Mouse (Mus musculus) MEL (cell line): ENCODE results near the gene Adamtsl1. TPM values are rescaled to one million over a fixed set of nuclear protein-coding genes. Genes with fewer than 3 reads are reported as not detected.

Experiments
- DNase-seq: peaks from one replicate; pipeline ENCODE4 v3.0.0; 2011; ENCODE audit warnings: low read depth, low spot score
- H3K27ac ChIP-seq: 2 replicates; pipeline ENCODE4 v1.5.1; 2012; ENCODE audit warnings: low read depth, mild to moderate bottlenecking, control low read depth, low read length, moderate library complexity; ENCODE audit not compliant: control insufficient read depth
- H3K27me3 ChIP-seq, 2 experiments: fragments of 150-350 bp in 1 of 2; sonication (generic) in 1 of 2; 2 replicates each; pipeline ENCODE4 v1.6.1; 2012; ENCODE audit warnings: low read length in 2 of 2, mild to moderate bottlenecking in 2 of 2, improper control_type of control experiment in 1 of 2, moderate library complexity in 1 of 2; ENCODE audit not compliant: insufficient read depth in 2 of 2, control insufficient read depth in 1 of 2
- H3K36me3 ChIP-seq, 2 experiments: 2 replicates each; pipeline ENCODE4 v1.6.1; 2012 to 2014; ENCODE audit warnings: low read length in 2 of 2, improper control_type of control experiment in 1 of 2, inconsistent platforms in 1 of 2, mild to moderate bottlenecking in 1 of 2; ENCODE audit not compliant: insufficient read depth in 2 of 2, control insufficient read depth in 1 of 2
- H3K4me1 ChIP-seq, 2 experiments: fragments of 150-350 bp in 1 of 2; sonication (generic) in 1 of 2; 2 replicates each; pipeline ENCODE4 v1.6.1; 2012; ENCODE audit warnings: low read length in 2 of 2, improper control_type of control experiment in 1 of 2, mild to moderate bottlenecking in 1 of 2; ENCODE audit not compliant: insufficient read depth in 2 of 2, control insufficient read depth in 1 of 2
- H3K4me3 ChIP-seq, 2 experiments: fragments of 150-350 bp in 1 of 2; sonication (generic) in 1 of 2; 2 replicates each; pipeline ENCODE4 v1.5.1; 2012; ENCODE audit warnings: low read depth in 2 of 2, low read length in 2 of 2, mild to moderate bottlenecking in 2 of 2, moderate library complexity in 2 of 2, control low read depth in 1 of 2, improper control_type of control experiment in 1 of 2; ENCODE audit not compliant: control insufficient read depth in 1 of 2, insufficient read depth in 1 of 2
- H3K79me2 ChIP-seq: 2 replicates; pipeline ENCODE4 v1.6.1; 2012; ENCODE audit warnings: mild to moderate bottlenecking, low read length, moderate library complexity; ENCODE audit not compliant: control insufficient read depth, poor library complexity, insufficient read depth
- H3K9ac ChIP-seq: 2 replicates; pipeline ENCODE4 v1.6.1; 2012; ENCODE audit warnings: low read depth, mild to moderate bottlenecking, control low read depth, low read length, moderate library complexity; ENCODE audit not compliant: control insufficient read depth, poor library complexity, severe bottlenecking
- H3K9me3 ChIP-seq: fragments of 150-350 bp; sonication (generic); replicated peaks from 2 replicates; pipeline ENCODE4 v1.6.1; 2012; ENCODE audit warnings: mild to moderate bottlenecking, low read length, improper control_type of control experiment, moderate library complexity; ENCODE audit not compliant: insufficient read depth
- CHD1 ChIP-seq: IDR thresholded peaks from 2 replicates; pipeline ENCODE4 v1.6.1; 2012; ENCODE audit warnings: low read depth, mild to moderate bottlenecking, inconsistent platforms, low read length, improper control_type of control experiment
- CTCF ChIP-seq, 3 experiments: IDR thresholded peaks in 2 of 3; conservative IDR thresholded peaks in 1 of 3; 2 replicates each; pipeline ENCODE4 v1.5.1; 2011 to 2012; ENCODE audit warnings: low read length in 3 of 3, low read depth in 2 of 3, mild to moderate bottlenecking in 2 of 3, improper control_type of control experiment in 1 of 3, inconsistent platforms in 1 of 3, mixed read lengths in 1 of 3, moderate library complexity in 1 of 3; ENCODE audit not compliant: control insufficient read depth in 1 of 3, insufficient read depth in 1 of 3, poor library complexity in 1 of 3, severe bottlenecking in 1 of 3
- ELF1 ChIP-seq: IDR thresholded peaks from 2 replicates; pipeline ENCODE4 v1.6.1; 2014; ENCODE audit warnings: low read depth, mild to moderate bottlenecking, inconsistent platforms, low read length, improper control_type of control experiment, moderate library complexity
- EP300 ChIP-seq, 2 experiments: IDR thresholded peaks; 2 replicates each; pipeline ENCODE4 v1.6.1; 2011; ENCODE audit warnings: improper control_type of control experiment in 2 of 2, low read length in 2 of 2, low read depth in 1 of 2, mild to moderate bottlenecking in 1 of 2
- ETS1 ChIP-seq: IDR thresholded peaks from 2 replicates; pipeline ENCODE4 v1.6.1; 2012; ENCODE audit warnings: low read depth, mild to moderate bottlenecking, inconsistent platforms, low read length, improper control_type of control experiment, moderate library complexity
- GABPA ChIP-seq: IDR thresholded peaks from 2 replicates; pipeline ENCODE4 v1.6.1; 2012; ENCODE audit warnings: low read depth, mild to moderate bottlenecking, inconsistent platforms, low read length, improper control_type of control experiment, moderate library complexity
- GATA1 ChIP-seq: IDR thresholded peaks from 2 replicates; pipeline ENCODE4 v1.6.1; 2011; ENCODE audit warnings: low read depth, low read length, improper control_type of control experiment
- JUND ChIP-seq: IDR thresholded peaks from 2 replicates; pipeline ENCODE4 v1.6.1; 2011; ENCODE audit warnings: low read depth, mild to moderate bottlenecking, improper control_type of control experiment, low read length
- MAX ChIP-seq: IDR thresholded peaks from 2 replicates; pipeline ENCODE4 v1.6.1; 2011; ENCODE audit warnings: low read length, improper control_type of control experiment
- MEF2A ChIP-seq: IDR thresholded peaks from 2 replicates; pipeline ENCODE4 v1.6.1; 2014; ENCODE audit warnings: low read depth, mild to moderate bottlenecking, inconsistent platforms, low read length, improper control_type of control experiment; ENCODE audit not compliant: poor library complexity, insufficient replicate concordance, severe bottlenecking; ENCODE audit errors: extremely low read depth
- MXI1 ChIP-seq: IDR thresholded peaks from 2 replicates; pipeline ENCODE4 v1.6.1; 2011; ENCODE audit warnings: mild to moderate bottlenecking, low read depth, low read length, improper control_type of control experiment
- MYC ChIP-seq: IDR thresholded peaks from 2 replicates; pipeline ENCODE4 v1.6.1; 2011; ENCODE audit warnings: low read depth, mild to moderate bottlenecking, low read length, improper control_type of control experiment, moderate library complexity
- NRF1 ChIP-seq: IDR thresholded peaks from 2 replicates; pipeline ENCODE4 v1.6.1; 2014; ENCODE audit warnings: low read depth, mild to moderate bottlenecking, inconsistent platforms, low read length, improper control_type of control experiment, moderate library complexity; ENCODE audit not compliant: poor library complexity, insufficient read depth, severe bottlenecking
- POLR2AphosphoS5 ChIP-seq: IDR thresholded peaks from 2 replicates; pipeline ENCODE4 v1.6.1; 2012; ENCODE audit warnings: low read depth, borderline replicate concordance, mild to moderate bottlenecking, inconsistent platforms, low read length, moderate library complexity, mixed read lengths
- RAD21 ChIP-seq: IDR thresholded peaks from 2 replicates; pipeline ENCODE4 v1.6.1; 2011; ENCODE audit warnings: mild to moderate bottlenecking, low read depth, low read length, improper control_type of control experiment
- RCOR1 ChIP-seq: IDR thresholded peaks from 2 replicates; pipeline ENCODE4 v1.6.1; 2012; ENCODE audit warnings: low read depth, mild to moderate bottlenecking, inconsistent platforms, low read length, improper control_type of control experiment
- SIN3A ChIP-seq: IDR thresholded peaks from 2 replicates; pipeline ENCODE4 v1.6.1; 2012; ENCODE audit warnings: low read length, improper control_type of control experiment, inconsistent platforms
- USF1 ChIP-seq: IDR thresholded peaks from 2 replicates; pipeline ENCODE4 v1.6.1; 2014; ENCODE audit warnings: low read depth, mild to moderate bottlenecking, inconsistent platforms, low read length, improper control_type of control experiment, moderate library complexity
- USF2 ChIP-seq, 2 experiments: IDR thresholded peaks; 2 replicates each; pipeline ENCODE4 v1.6.1; 2011 to 2012; ENCODE audit warnings: improper control_type of control experiment in 2 of 2, low read length in 2 of 2, borderline replicate concordance in 1 of 2, inconsistent platforms in 1 of 2, low read depth in 1 of 2, mild to moderate bottlenecking in 1 of 2; ENCODE audit not compliant: insufficient read depth in 1 of 2
- ZC3H11A ChIP-seq: IDR thresholded peaks from 2 replicates; pipeline ENCODE4 v1.6.1; 2012; ENCODE audit warnings: low read depth, mild to moderate bottlenecking, inconsistent platforms, low read length, improper control_type of control experiment
- ZKSCAN1 ChIP-seq: IDR thresholded peaks from 2 replicates; pipeline ENCODE4 v1.6.1; 2012; ENCODE audit warnings: low read depth, mild to moderate bottlenecking, inconsistent platforms, low read length, improper control_type of control experiment, moderate library complexity
- ZMIZ1 ChIP-seq: IDR thresholded peaks from 2 replicates; pipeline ENCODE4 v1.6.1; 2012; ENCODE audit warnings: low read depth, mild to moderate bottlenecking, inconsistent platforms, low read length, improper control_type of control experiment, moderate library complexity
- ZNF384 ChIP-seq: IDR thresholded peaks from 2 replicates; pipeline ENCODE4 v1.6.1; 2012; ENCODE audit warnings: low read depth, mild to moderate bottlenecking, inconsistent platforms, low read length, improper control_type of control experiment
- polyA plus RNA-seq, 2 experiments: library from polyadenylated mRNA; stranded (reverse) in 1 of 2; unstranded in 1 of 2; fragments of >175 nt in 1 of 2; fragments of >200 nt in 1 of 2; gene quantifications; 2 replicates each; pipeline versions ENCODE4 v1.2.1 to v1.2.4; 2012; ENCODE audit warnings: low replicate concordance in 2 of 2, low read depth in 1 of 2; ENCODE audit not compliant: insufficient read length in 2 of 2, insufficient read depth in 1 of 2, missing spikeins in 1 of 2
- total RNA-seq: library from RNA; depleted of rRNA; stranded (reverse); fragments of 300-350 nt; gene quantifications from 2 replicates; pipeline ENCODE4 v1.2.3, GENCODE M21; 2012

Adamtsl1 gene
- total and polyA plus RNA-seq, 3 experiments, result not detected

DNA sequence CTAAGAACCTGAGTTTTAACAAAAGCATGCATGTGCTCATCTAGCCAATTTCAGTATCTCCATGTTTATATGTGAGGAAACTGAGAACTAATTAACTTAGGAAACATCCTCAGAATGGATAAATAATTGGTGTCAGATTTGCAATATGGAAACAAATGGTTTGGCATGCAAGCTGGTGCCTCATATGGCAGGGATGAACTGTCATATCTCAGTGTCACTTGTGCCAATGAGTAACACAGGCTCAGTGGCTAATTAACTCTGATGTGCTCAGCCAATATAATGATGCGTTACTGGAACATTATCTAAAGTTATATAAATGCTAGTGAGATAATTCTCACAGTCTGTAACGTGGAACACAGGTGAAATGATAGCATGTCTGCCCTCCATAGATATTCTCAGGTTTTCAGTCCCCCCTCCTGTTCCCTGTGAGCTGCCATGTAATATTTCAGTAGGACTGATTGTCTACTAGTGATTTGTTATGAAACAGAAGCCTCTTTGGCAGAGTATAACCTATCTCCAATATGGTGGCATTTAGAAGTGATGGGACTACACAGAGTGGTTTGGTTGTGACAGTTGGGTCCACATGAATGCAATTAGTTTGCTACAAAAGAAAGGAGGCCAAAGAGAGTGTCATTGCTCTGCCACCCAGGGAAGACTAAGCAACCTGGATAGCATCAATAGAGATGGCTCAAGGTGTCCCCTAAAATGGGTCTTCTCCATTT, 376.1 kb downstream of the Adamtsl1 start:
- H3K4me1 ChIP-seq, result no peaks in the 10 kb centered on the region
- no peak for DNase-seq
- H3K4me3 ChIP-seq, result no peak overlapping the region
- TF ChIP-seq POLR2AphosphoS5, result no peak
- no peaks in the 10 kb centered on the region for H3K79me2 ChIP-seq
- no peaks in the 10 kb centered on the region for H3K9me3 ChIP-seq
- H3K36me3 ChIP-seq, result no peaks in the 10 kb centered on the region
- no peaks in the 10 kb centered on the region; a peak in 1 of 4 replicates for H3K27me3 ChIP-seq
- H3K9ac ChIP-seq, result no peak overlapping the region
- no peak overlapping the region for H3K27ac ChIP-seq

DNA sequence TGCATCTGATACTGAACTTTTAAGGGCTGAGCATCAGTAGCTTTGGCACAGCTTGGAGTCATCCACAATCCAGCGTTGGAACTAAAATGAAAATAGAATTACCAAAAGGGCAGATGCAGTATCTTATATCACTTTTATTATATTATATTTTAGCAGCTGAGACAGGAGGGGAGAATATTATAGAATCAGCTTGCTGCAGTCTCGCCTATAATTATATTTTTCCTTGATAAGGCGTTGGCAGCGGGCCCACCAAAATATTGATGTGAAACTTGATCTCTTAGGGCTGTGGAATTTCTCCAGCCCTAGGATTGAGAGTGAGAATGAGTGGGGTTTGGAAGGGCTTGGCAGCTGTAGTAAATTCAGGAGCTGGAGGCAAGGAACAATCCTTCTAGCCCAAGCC, 387.3 kb downstream of the Adamtsl1 start:
- H3K9ac ChIP-seq, result no peak overlapping the region
- H3K4me1 ChIP-seq, result peaks cover 3 to 6% of the 10 kb centered on the region in 2 experiments; a peak in 2 of 4 replicates
- H3K79me2 ChIP-seq, result no peaks in the 10 kb centered on the region
- no peaks in the 10 kb centered on the region for H3K27me3 ChIP-seq
- no peaks in the 10 kb centered on the region for H3K9me3 ChIP-seq
- no peak for DNase-seq
- peaks cover 0 to 7% of the 10 kb centered on the region in 2 experiments; a peak in 1 of 4 replicates for H3K36me3 ChIP-seq
- TF ChIP-seq ZMIZ1 (no peak), NRF1 (no peak), ZNF384 (no peak), ZC3H11A (no peak), MXI1 (no peak), GABPA (no peak), JUND (no peak), CHD1 (no peak), GATA1 (no peak)
- no peak overlapping the region for H3K27ac ChIP-seq
- no peak overlapping the region for H3K4me3 ChIP-seq

DNA sequence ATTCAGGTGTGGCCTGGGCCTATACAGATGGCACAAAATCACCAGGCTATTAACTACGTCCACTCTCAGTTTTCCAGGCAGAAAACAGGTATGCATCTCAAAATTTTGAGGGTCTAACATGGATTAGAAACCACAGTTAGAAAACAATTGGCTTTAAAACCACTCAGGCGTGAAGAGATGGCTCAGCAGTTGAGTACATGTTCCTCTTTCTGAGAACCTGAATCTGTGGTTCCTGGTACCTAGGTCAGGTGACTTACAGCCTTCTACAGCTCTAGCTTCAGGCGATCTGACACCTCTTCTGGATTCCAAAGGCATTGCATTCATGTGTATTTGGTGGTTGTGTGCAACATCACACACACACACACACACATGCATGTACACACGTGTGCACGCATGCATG, 390.2 kb downstream of the Adamtsl1 start:
- Histone ChIP-seq H3K9me3 (no peaks in the 10 kb centered on the region), H3K4me1 (peaks cover 3 to 6% of the 10 kb centered on the region in 2 experiments; a peak in 2 of 4 replicates), H3K4me3 (no peak overlapping the region), H3K79me2 (no peaks in the 10 kb centered on the region), H3K27ac (no peak overlapping the region), H3K27me3 (no peaks in the 10 kb centered on the region), H3K9ac (no peak overlapping the region), H3K36me3 (peaks cover 0 to 7% of the 10 kb centered on the region in 2 experiments; a peak in 1 of 4 replicates)
- DNase-seq, result peak; percentile 83
- TF ChIP-seq POLR2AphosphoS5 (no peak), USF2 (IDR thresholded peaks at IDR 0.05; ENCODE audit: borderline replicate concordance in 1 of 2, insufficient read depth in 1 of 2, low read depth in 1 of 2, low read length in 2 of 2) (peak in 1 of 2 experiments; percentile 27; a peak in 1 of 4 replicates), MAX (no peak), EP300 (IDR thresholded peaks at IDR 0.05; ENCODE audit: low read depth in 1 of 2, low read length in 2 of 2) (peak; percentile 39 to 74; a peak in 3 of 4 replicates), RAD21 (no peak), SIN3A (no peak), MEF2A (no peak), MYC (no peak), USF1 (peak; percentile 84), ZNF384 (no peak), ETS1 (peak; percentile 60; the same call in 1 of the 2 replicates), ZKSCAN1 (no peak), ZC3H11A (no peak), CHD1 (no peak), ELF1 (no peak), RCOR1 (peak; percentile 66; the same call in 1 of the 2 replicates), CTCF (IDR thresholded peaks at IDR 0.05 in 2 of 3, conservative IDR thresholded peaks at IDR 0.05 in 1 of 3; ENCODE audit: control insufficient read depth in 1 of 3, insufficient read depth in 1 of 3, low read depth in 2 of 3, low read length in 3 of 3, poor library complexity in 1 of 3, severe bottlenecking in 1 of 3) (no peak), NRF1 (no peak)
